Mouse (Mus musculus): ENCODE data around the gene Rusc2. TPM values are rescaled to one million over a fixed set of nuclear protein-coding genes. Genes with fewer than 3 reads are reported as not detected.
A peak's percentile ranks its signal among the peaks of the same experiment; 100 is the strongest.

The Rusc2 gene
- total and polyA plus RNA-seq, 2 experiments from 2014 or later = 63.8 to 151 TPM

DNA sequence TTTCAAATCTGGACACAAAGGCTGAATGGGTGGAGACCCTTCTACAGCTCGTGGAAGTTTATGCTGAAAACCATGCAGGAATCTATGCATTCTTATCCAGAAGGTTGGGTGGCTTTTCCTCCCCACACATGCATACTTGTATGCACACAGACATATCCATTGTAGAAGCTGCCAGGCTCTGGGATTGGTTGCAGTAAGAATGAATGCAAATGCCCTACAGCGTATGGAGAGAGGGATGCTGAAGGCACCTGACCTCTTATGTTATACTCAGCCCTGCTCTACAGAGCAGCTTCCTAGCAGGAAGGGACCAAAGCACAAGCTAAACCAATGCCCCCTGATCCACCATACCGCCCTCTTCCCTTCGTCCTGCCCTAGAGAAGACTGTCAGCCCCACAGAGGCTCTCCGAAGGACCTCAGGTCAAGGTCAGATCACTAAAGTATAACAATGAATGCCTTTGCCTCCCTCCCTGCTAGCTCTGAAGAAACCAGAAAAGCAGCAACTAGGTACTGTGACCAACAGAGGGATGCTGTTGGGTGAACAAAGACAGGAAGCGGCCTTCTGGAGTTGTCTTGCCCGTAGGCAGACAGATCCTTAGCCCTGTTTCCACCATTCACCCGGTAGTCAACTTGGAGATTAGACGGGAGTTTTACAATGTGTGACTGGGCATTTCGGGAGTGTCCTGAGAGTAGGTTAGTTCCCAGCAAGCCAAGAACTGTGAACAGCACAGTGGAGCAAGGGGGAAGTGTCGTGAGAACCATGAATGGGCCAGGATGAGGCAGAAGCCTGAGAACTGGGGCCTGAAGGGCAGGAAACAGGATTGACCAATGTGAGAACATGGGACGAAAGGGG, 25.5 kb downstream of the Rusc2 start:
- peak; percentile 66 for DNase-seq (ENCODE audit: low spot score)
- 57% methylated on average over 12 of the region's 12 CpGs for WGBS

DNA sequence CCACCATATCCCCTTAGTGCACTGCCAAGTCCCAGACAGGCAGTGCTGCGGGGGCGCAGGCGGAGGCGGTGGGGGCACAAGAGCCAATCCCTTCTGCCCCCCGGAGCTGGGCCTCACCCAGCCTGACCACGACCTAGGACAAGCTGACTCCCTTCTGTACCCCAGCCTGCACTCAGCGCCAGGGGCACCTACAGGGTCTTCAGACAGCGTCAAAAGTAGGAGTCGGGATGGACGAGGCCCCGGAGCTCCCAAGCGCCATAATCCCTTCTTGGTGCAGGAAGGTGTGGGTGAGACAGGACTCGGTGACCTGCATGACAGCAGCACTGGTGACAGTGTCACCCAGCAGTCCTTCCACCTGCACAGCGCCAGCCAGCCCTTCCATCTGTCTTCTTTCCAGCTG, 33.0 kb downstream of the Rusc2 start:
- Histone ChIP-seq H3K4me1 (ENCODE audit: insufficient read depth, low read length) (no peaks in the 10 kb centered on the region), H3K9ac (replicated peaks; ENCODE audit: low read length) (no peak overlapping the region), H3K27ac (no peak overlapping the region), H3K27me3 (ENCODE audit: insufficient read depth, low read length) (no peaks in the 10 kb centered on the region), H3K4me2 (ENCODE audit: low read depth, low read length) (no peak overlapping the region), H3K4me3 (ENCODE audit: low read length) (no peak overlapping the region), H3K36me3 (ENCODE audit: insufficient read depth, low read length) (peaks cover 22% of the 10 kb centered on the region), H3K9me3 (ENCODE audit: low read length) (no peaks in the 10 kb centered on the region)
- no peak for TF ChIP-seq CTCF (IDR thresholded peaks at IDR 0.05; ENCODE audit: low read depth)
- no peak for DNase-seq (ENCODE audit: low spot score)
- ATAC-seq = no peak; the same call in 1 of the 2 replicates
- 88% methylated on average over 14 of the region's 14 CpGs for WGBS

More for the DNA sequence above, 25.5 kb downstream of the Rusc2 start:
- Histone ChIP-seq H3K9me3 (ENCODE audit: low read length) (no peaks in the 10 kb centered on the region), H3K4me2 (ENCODE audit: low read depth, low read length) (peak overlapping the region; percentile 74), H3K27me3 (ENCODE audit: insufficient read depth, low read length) (no peaks in the 10 kb centered on the region), H3K27ac (peak overlapping the region; percentile 97), H3K4me1 (ENCODE audit: insufficient read depth, low read length) (peaks cover 21% of the 10 kb centered on the region; the same call in 1 of the 2 replicates), H3K9ac (replicated peaks; ENCODE audit: low read length) (peak overlapping the region; percentile 88), H3K36me3 (ENCODE audit: insufficient read depth, low read length) (no peaks in the 10 kb centered on the region), H3K4me3 (ENCODE audit: low read length) (peak overlapping the region; percentile 59)
- no peak; the same call in 1 of the 2 replicates for TF ChIP-seq CTCF (IDR thresholded peaks at IDR 0.05; ENCODE audit: low read depth)
- ATAC-seq = peak; percentile 57

DNA sequence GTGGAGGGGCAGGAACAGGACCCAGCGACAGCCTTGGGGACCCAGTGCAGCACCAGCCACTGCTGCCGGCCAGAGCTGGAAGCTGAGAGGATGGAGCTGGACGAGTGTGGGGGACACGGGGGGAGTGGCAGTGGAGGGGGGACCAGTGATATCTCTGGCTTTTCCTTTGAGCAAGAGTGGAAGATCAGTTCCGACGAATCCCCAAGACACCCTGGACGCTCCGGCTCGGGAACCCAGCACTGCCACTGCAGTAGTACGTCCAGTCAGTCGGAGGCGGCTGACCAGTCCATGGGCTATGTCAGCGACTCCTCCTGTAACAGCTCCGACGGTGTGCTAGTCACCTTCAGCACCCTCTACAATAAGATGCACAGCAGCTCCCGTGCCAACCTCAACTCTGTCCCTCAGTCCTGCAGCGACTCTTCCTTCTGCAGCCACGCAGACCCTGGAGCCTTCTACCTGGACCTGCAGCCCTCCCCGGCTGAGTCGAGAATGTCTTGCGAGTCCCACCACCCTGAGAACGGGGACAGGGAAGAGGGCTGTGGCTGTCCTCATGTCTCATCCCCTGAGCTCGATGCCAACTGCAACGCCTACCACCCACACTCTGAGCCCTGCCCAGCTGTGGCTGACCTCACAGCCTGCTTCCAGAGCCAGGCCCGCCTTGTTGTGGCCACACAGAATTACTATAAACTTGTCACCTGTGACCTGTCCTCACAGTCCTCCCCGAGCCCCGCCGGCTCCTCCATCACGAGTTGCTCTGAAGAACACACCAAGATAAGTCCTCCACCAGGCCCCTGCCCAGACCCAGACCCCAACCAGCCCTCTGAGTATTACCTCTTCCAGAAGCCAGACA, 33.7 kb downstream of the Rusc2 start:
- no peaks in the 10 kb centered on the region for H3K9me3 ChIP-seq (ENCODE audit: low read length)
- H3K27ac ChIP-seq = no peak overlapping the region
- ATAC-seq (peak; percentile 33; the same call in 1 of the 2 replicates), DNase-seq (ENCODE audit: low spot score) (no peak)
- H3K27me3 ChIP-seq (ENCODE audit: insufficient read depth, low read length) = no peaks in the 10 kb centered on the region
- WGBS = 90% methylated on average over 29 of the region's 29 CpGs
- no peaks in the 10 kb centered on the region for H3K4me1 ChIP-seq (ENCODE audit: insufficient read depth, low read length)
- H3K4me3 ChIP-seq (ENCODE audit: low read length) = no peak overlapping the region
- peaks cover 22% of the 10 kb centered on the region for H3K36me3 ChIP-seq (ENCODE audit: insufficient read depth, low read length)
- H3K9ac ChIP-seq (replicated peaks; ENCODE audit: low read length) = no peak overlapping the region
- H3K4me2 ChIP-seq (ENCODE audit: low read depth, low read length) = no peak overlapping the region
- no peak for TF ChIP-seq CTCF (IDR thresholded peaks at IDR 0.05; ENCODE audit: low read depth)

DNA sequence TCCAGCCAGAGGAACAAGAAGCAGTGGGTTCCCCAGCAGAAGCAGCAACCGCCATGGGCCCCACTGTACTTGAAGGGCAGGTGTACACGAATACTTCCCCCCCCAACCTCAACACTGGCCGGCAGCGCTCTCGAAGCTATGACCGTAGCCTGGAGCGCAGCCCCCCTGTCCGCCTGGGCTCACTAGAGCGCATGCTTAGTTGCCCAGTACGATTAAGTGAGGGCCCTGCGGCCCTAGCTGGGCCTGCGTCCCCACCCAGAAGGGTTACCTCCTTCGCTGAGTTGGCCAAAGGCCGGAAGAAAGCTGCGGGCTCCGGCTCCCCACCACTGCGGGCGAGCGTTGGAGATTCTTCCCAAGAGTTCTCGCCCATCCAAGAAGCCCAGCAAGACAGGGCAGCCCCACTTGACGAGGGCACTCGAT, 34.3 kb downstream of the Rusc2 start:
- Histone ChIP-seq H3K9me3 (ENCODE audit: low read length) (no peaks in the 10 kb centered on the region), H3K27me3 (ENCODE audit: insufficient read depth, low read length) (no peaks in the 10 kb centered on the region), H3K4me3 (ENCODE audit: low read length) (no peak overlapping the region), H3K9ac (replicated peaks; ENCODE audit: low read length) (no peak overlapping the region), H3K4me2 (ENCODE audit: low read depth, low read length) (no peak overlapping the region), H3K4me1 (ENCODE audit: insufficient read depth, low read length) (no peaks in the 10 kb centered on the region), H3K27ac (no peak overlapping the region), H3K36me3 (ENCODE audit: insufficient read depth, low read length) (peaks cover 22% of the 10 kb centered on the region)
- DNase-seq (ENCODE audit: low spot score) (no peak), ATAC-seq (no peak)
- 97% methylated on average over 22 of the region's 22 CpGs for WGBS
- no peak for TF ChIP-seq CTCF (IDR thresholded peaks at IDR 0.05; ENCODE audit: low read depth)

DNA sequence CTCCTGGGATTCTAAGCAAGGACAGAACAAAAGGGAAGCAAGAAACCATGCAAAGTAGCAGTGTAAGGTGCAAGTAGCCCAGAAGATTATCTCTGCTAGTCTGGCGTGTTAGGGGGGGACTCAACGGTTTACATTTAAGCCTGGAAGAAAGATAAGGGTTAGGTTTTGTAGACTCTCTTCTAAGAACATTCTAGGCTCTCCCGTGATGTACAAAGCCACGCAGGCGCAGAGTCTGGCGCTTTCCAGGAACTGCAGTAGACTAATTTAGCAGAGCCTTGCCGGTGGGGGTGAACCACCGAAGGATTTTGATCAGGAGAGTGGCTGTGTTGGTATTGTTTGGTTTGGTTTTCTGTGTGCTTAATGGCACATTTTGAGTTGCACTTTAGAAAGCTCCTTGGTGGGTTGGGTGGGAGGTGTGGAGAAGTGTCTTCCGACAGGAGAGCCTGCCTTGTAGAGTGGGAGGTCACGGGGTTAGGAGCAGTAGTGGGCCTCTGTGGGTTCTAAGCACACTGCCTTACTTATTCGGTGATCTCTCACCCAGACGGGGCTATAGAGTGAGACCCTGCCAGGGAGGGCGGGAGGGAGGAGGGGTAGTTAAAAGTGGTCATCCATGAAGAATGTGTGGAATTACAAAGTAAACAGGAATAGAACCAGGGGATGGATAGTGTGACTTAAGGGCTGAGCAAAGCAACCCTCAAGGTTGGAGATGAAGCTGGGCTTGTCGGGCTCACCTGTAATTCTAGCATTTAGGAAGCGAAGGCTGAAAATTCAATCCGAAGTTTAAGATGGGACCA, 35.7 kb downstream of the Rusc2 start:
- no peak overlapping the region for H3K4me3 ChIP-seq (ENCODE audit: low read length)
- ATAC-seq = no peak
- no peak for TF ChIP-seq CTCF (IDR thresholded peaks at IDR 0.05; ENCODE audit: low read depth)
- peaks cover 33% of the 10 kb centered on the region for H3K36me3 ChIP-seq (ENCODE audit: insufficient read depth, low read length)
- H3K9ac ChIP-seq (replicated peaks; ENCODE audit: low read length) = no peak overlapping the region
- no peak for DNase-seq (ENCODE audit: low spot score)
- H3K27me3 ChIP-seq (ENCODE audit: insufficient read depth, low read length) = no peaks in the 10 kb centered on the region
- no peaks in the 10 kb centered on the region for H3K9me3 ChIP-seq (ENCODE audit: low read length)
- WGBS = 83% methylated on average over 16 of the region's 16 CpGs
- H3K27ac ChIP-seq = no peak overlapping the region
- no peaks in the 10 kb centered on the region for H3K4me1 ChIP-seq (ENCODE audit: insufficient read depth, low read length)
- no peak overlapping the region for H3K4me2 ChIP-seq (ENCODE audit: low read depth, low read length)

DNA sequence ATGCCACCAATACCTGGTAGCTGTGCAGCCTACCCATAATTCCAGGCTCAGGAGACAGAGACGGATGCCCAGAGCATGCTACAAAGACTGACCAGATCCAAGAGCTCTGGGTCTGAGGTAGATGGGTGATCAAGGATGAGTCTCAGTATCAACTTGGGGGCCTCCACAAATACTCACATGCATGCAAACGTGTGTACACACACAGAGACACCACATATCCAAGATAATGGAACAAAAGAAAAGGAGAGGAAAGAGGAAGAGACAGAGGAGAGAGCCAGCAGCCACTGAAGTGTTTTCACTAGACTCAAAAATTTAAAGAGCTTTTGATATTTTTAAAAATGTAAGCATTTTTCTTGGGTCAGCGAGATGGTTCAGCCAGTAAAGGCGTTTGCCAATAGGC, 36.7 kb downstream of the Rusc2 start:
- 61% methylated on average over 4 of the region's 4 CpGs for WGBS

More for the DNA sequence above, 36.7 kb downstream of the Rusc2 start:
- H3K9ac ChIP-seq (replicated peaks; ENCODE audit: low read length) = no peak overlapping the region
- no peak overlapping the region for H3K4me2 ChIP-seq (ENCODE audit: low read depth, low read length)
- no peak for TF ChIP-seq CTCF (IDR thresholded peaks at IDR 0.05; ENCODE audit: low read depth)
- no peak overlapping the region for H3K4me3 ChIP-seq (ENCODE audit: low read length)
- H3K9me3 ChIP-seq (ENCODE audit: low read length) = no peaks in the 10 kb centered on the region
- ATAC-seq (no peak), DNase-seq (ENCODE audit: low spot score) (no peak)
- H3K27me3 ChIP-seq (ENCODE audit: insufficient read depth, low read length) = no peaks in the 10 kb centered on the region
- H3K4me1 ChIP-seq (ENCODE audit: insufficient read depth, low read length) = no peaks in the 10 kb centered on the region
- H3K27ac ChIP-seq = no peak overlapping the region
- peaks cover 43% of the 10 kb centered on the region for H3K36me3 ChIP-seq (ENCODE audit: insufficient read depth, low read length)

Measured in hindbrain, postnatal 0 days (tissue).